Comparison of ENCODE assay signal across 21 mouse cellular contexts in genomic region chr11:95087301-95088228, GRCm38 (mm10). TPM values are rescaled to one million over a fixed set of nuclear protein-coding genes. Genes with fewer than 3 reads are reported as not detected.
DNase-seq lines count a peak whose midpoint lies in the region; ATAC-seq lines count a peak whose summit lies in the region.
"Had no signal": no experiment of that assay in that cellular context is flagged by ENCODE, and none has a peak within 500 bp of the region (broad histone marks: within the 10 kb centered on the region; RNA-seq: fewer than 3 reads in every experiment).

No protein-coding gene starts in this region.

- H3K27ac ChIP-seq in heart, embryonic 10.5 days: peak overlapping the region; percentile 74
- peak overlapping the region; percentile 43 for H3K27ac ChIP-seq in lung, embryonic 15.5 days
- H3K27ac ChIP-seq in embryonic facial prominence, embryonic 12.5 days: 0 out of 2 replicates have a peak overlapping the region, but pooled peaks have one; percentile 24
- H3K27ac ChIP-seq in stomach, embryonic 16.5 days (ENCODE audit: low read length): peak overlapping the region; percentile 86
- H3K27ac ChIP-seq: hindbrain, embryonic 14.5 days; neural tube, embryonic 15.5 days had no signal

- no peak for DNase-seq in heart, embryonic 10.5 days (ENCODE audit: low spot score)
- DNase-seq in heart, adult 18-20 months: no peak
- no peak for DNase-seq in lung, postnatal 10 days
- DNase-seq in Muller cell, postnatal 12 days (ENCODE audit: inconsistent ontology term): no peak
- no peak for DNase-seq in T-cell, adult 2 months (ENCODE audit: low spot score)
- DNase-seq: cerebellum, adult 11-12 months; gastrocnemius, postnatal 25 days; layer of hippocampus, postnatal 36 days; thymus, postnatal 25 days had no signal

- no peaks in the 10 kb centered on the region for H3K9me3 ChIP-seq in heart, embryonic 10.5 days
- no peaks in the 10 kb centered on the region for H3K9me3 ChIP-seq in lung, embryonic 15.5 days
- H3K9me3 ChIP-seq in embryonic facial prominence, embryonic 12.5 days: no peaks in the 10 kb centered on the region
- no peaks in the 10 kb centered on the region for H3K9me3 ChIP-seq in stomach, embryonic 16.5 days (replicated peaks; ENCODE audit: control insufficient read depth, low read length)
- H3K9me3 ChIP-seq: neural tube, embryonic 15.5 days had no signal

- H3K36me3 ChIP-seq in heart, embryonic 10.5 days: no peaks in the 10 kb centered on the region
- H3K36me3 ChIP-seq in lung, embryonic 15.5 days: no peaks in the 10 kb centered on the region
- no peaks in the 10 kb centered on the region for H3K36me3 ChIP-seq in embryonic facial prominence, embryonic 12.5 days
- H3K36me3 ChIP-seq in stomach, embryonic 16.5 days (ENCODE audit: control insufficient read depth, insufficient read depth, low read length): no peaks in the 10 kb centered on the region
- H3K36me3 ChIP-seq: neural tube, embryonic 15.5 days had no signal

- WGBS in heart, embryonic 10.5 days: 46% methylated on average over 17 of the region's 17 CpGs
- 40% methylated on average over 17 of the region's 17 CpGs for WGBS in lung, embryonic 15.5 days
- WGBS in embryonic facial prominence, embryonic 12.5 days: 68% methylated on average over 17 of the region's 17 CpGs
- WGBS in stomach, embryonic 16.5 days: 43% methylated on average over 17 of the region's 17 CpGs

- H3K27me3 ChIP-seq in heart, embryonic 10.5 days (ENCODE audit: insufficient read depth, poor library complexity, severe bottlenecking): no peaks in the 10 kb centered on the region
- H3K27me3 ChIP-seq in lung, embryonic 15.5 days: no peaks in the 10 kb centered on the region
- H3K27me3 ChIP-seq in embryonic facial prominence, embryonic 12.5 days: no peaks in the 10 kb centered on the region
- H3K27me3 ChIP-seq in stomach, embryonic 16.5 days (ENCODE audit: control insufficient read depth, insufficient read depth, low read length): no peaks in the 10 kb centered on the region
- H3K27me3 ChIP-seq: neural tube, embryonic 15.5 days had no signal

- H3K4me1 ChIP-seq in heart, embryonic 10.5 days: peaks cover 49% of the 10 kb centered on the region
- H3K4me1 ChIP-seq in lung, embryonic 15.5 days: peaks cover 41% of the 10 kb centered on the region
- H3K4me1 ChIP-seq in embryonic facial prominence, embryonic 12.5 days: peaks cover 28% of the 10 kb centered on the region
- H3K4me1 ChIP-seq in stomach, embryonic 16.5 days (ENCODE audit: control insufficient read depth, insufficient read depth, low read length): peaks cover 28% of the 10 kb centered on the region
- H3K4me1 ChIP-seq: neural tube, embryonic 15.5 days had no signal

- no peak overlapping the region for H3K4me2 ChIP-seq in lung, embryonic 15.5 days
- H3K4me2 ChIP-seq in embryonic facial prominence, embryonic 12.5 days (replicated peaks): no peak overlapping the region
- H3K4me2 ChIP-seq in stomach, embryonic 16.5 days (ENCODE audit: low read depth, low read length): peak overlapping the region; percentile 6; the same call in 1 of the 2 replicates
- H3K4me2 ChIP-seq: hindbrain, embryonic 14.5 days; neural tube, embryonic 15.5 days had no signal

- H3K4me3 ChIP-seq in heart, embryonic 10.5 days: no peak overlapping the region
- H3K4me3 ChIP-seq in lung, embryonic 15.5 days: no peak overlapping the region
- H3K4me3 ChIP-seq in embryonic facial prominence, embryonic 12.5 days: no peak overlapping the region
- no peak overlapping the region for H3K4me3 ChIP-seq in stomach, embryonic 16.5 days (replicated peaks; ENCODE audit: low read length)
- H3K4me3 ChIP-seq: neural tube, embryonic 15.5 days had no signal

- ATAC-seq in lung, embryonic 15.5 days (ENCODE audit: borderline replicate concordance, extremely low read depth, low FRiP score, low TSS enrichment): no peak
- no peak for ATAC-seq in embryonic facial prominence, embryonic 12.5 days (ENCODE audit: insufficient number of reproducible peaks, insufficient read depth, low FRiP score, low TSS enrichment)
- ATAC-seq in stomach, embryonic 16.5 days (ENCODE audit: insufficient read depth, low FRiP score): peak; percentile 56; the same call in 1 of the 2 replicates
- ATAC-seq: activated CD4-positive, CD25-positive, alpha-beta regulatory T cell, adult 4 months; forebrain, embryonic 16.5 days had no signal

- H3K9ac ChIP-seq in lung, embryonic 15.5 days: no peak overlapping the region
- no peak overlapping the region for H3K9ac ChIP-seq in embryonic facial prominence, embryonic 12.5 days
- peak overlapping the region; percentile 17 for H3K9ac ChIP-seq in stomach, embryonic 16.5 days (ENCODE audit: low read length)
- H3K9ac ChIP-seq: hindbrain, embryonic 14.5 days; neural tube, embryonic 15.5 days had no signal

RNA-seq across cellular contexts. Expression of gene Itga3, which starts 11.0 kb away (rescaled TPM):
- 11.5 and 13.8 TPM in 2 replicates for polyA plus RNA-seq in heart, embryonic 10.5 days (2016; fragmentation: Nextera tagmentation; extraction: Ambion mirVana)
- total RNA-seq in heart, adult 18-20 months (2021): 10 to 100 TPM in 1 of 2 experiments, 1 to 10 TPM in 1; 8.6 to 10.1 TPM
- polyA plus RNA-seq in lung, embryonic 15.5 days (2015; fragmentation: Nextera tagmentation; extraction: Ambion mirVana): 27.0 and 27.3 TPM in 2 replicates
- 10.5 and 10.9 TPM in 2 replicates for polyA plus RNA-seq in embryonic facial prominence, embryonic 12.5 days (2016; fragmentation: Nextera tagmentation; extraction: Ambion mirVana)
- polyA plus RNA-seq in stomach, embryonic 16.5 days (2015; fragmentation: Nextera tagmentation; extraction: Ambion mirVana): 19.4 and 19.9 TPM in 2 replicates
- total RNA-seq: MEL had no signal

RNA-seq across cellular contexts. Expression of gene Dlx3, which starts 32.4 kb away (rescaled TPM):
- 3.2 and 5.9 TPM in 2 replicates for polyA plus RNA-seq in heart, embryonic 10.5 days (2016; fragmentation: Nextera tagmentation; extraction: Ambion mirVana)
- not detected for total RNA-seq in heart, adult 18-20 months (2021)
- 0.23 and 0.50 TPM in 2 replicates for polyA plus RNA-seq in lung, embryonic 15.5 days (2015; fragmentation: Nextera tagmentation; extraction: Ambion mirVana)
- 20.2 and 21.8 TPM in 2 replicates for polyA plus RNA-seq in embryonic facial prominence, embryonic 12.5 days (2016; fragmentation: Nextera tagmentation; extraction: Ambion mirVana)
- polyA plus RNA-seq in stomach, embryonic 16.5 days (2015; fragmentation: Nextera tagmentation; extraction: Ambion mirVana): 3.0 and 3.9 TPM in 2 replicates
- total RNA-seq: gastrocnemius, postnatal 25 days; layer of hippocampus, postnatal 36 days; megakaryocyte-erythroid progenitor cell, adult 5-6 weeks; MEL had no signal
- polyA plus RNA-seq: activated CD4-positive, CD25-positive, alpha-beta regulatory T cell, adult 4 months; cortical plate, adult 2 months; heart, postnatal 0 days; liver, embryonic 16.5 days had no signal

RNA-seq across cellular contexts. Expression of gene Pdk2, which starts 46.4 kb away (rescaled TPM):
- polyA plus RNA-seq in heart, embryonic 10.5 days (2016; fragmentation: Nextera tagmentation; extraction: Ambion mirVana): 27.4 and 41.1 TPM in 2 replicates
- 100 to 1,000 TPM; 421 to 452 TPM for total RNA-seq in heart, adult 18-20 months (2021)
- polyA plus RNA-seq in lung, embryonic 15.5 days (2015; fragmentation: Nextera tagmentation; extraction: Ambion mirVana): 27.8 and 30.9 TPM in 2 replicates
- polyA plus RNA-seq in embryonic facial prominence, embryonic 12.5 days (2016; fragmentation: Nextera tagmentation; extraction: Ambion mirVana): 27.5 and 30.4 TPM in 2 replicates
- 37.9 and 39.3 TPM in 2 replicates for polyA plus RNA-seq in stomach, embryonic 16.5 days (2015; fragmentation: Nextera tagmentation; extraction: Ambion mirVana)

RNA-seq across cellular contexts. Expression of gene Dlx4, which starts 58.5 kb away (rescaled TPM):
- polyA plus RNA-seq in heart, embryonic 10.5 days (2016; fragmentation: Nextera tagmentation; extraction: Ambion mirVana): 0.43 and 1.2 TPM in 2 replicates
- total RNA-seq in heart, adult 18-20 months (2021): under 1 TPM in 1 of 2 experiments, not detected in 1; 0.18 TPM
- 0.41 and 0.45 TPM in 2 replicates for polyA plus RNA-seq in lung, embryonic 15.5 days (2015; fragmentation: Nextera tagmentation; extraction: Ambion mirVana)
- polyA plus RNA-seq in embryonic facial prominence, embryonic 12.5 days (2016; fragmentation: Nextera tagmentation; extraction: Ambion mirVana): 4.9 and 5.7 TPM in 2 replicates
- 0.99 and 1.7 TPM in 2 replicates for polyA plus RNA-seq in stomach, embryonic 16.5 days (2015; fragmentation: Nextera tagmentation; extraction: Ambion mirVana)
- total RNA-seq: gastrocnemius, postnatal 25 days; layer of hippocampus, postnatal 36 days; megakaryocyte-erythroid progenitor cell, adult 5-6 weeks; MEL had no signal
- polyA plus RNA-seq: activated CD4-positive, CD25-positive, alpha-beta regulatory T cell, adult 4 months; forebrain, embryonic 16.5 days; hindbrain, embryonic 14.5 days; neural tube, embryonic 15.5 days had no signal

Comparison
In these comparisons a context has a peak if more than half of its experiments do, and no peak if none do; other contexts are left out.
1. H3K27ac ChIP-seq: peak in every context shown above with its lines; median percentile 86 in stomach, embryonic 16.5 days; 74 in heart, embryonic 10.5 days; 43 in lung, embryonic 15.5 days; 24 in embryonic facial prominence, embryonic 12.5 days.